Mouse (Mus musculus): ENCODE data around the gene Vgll4. TPM values are rescaled to one million over a fixed set of nuclear protein-coding genes. Genes with fewer than 3 reads are reported as not detected.
"Not testable (repeated sequence)": the region's sequence is repeated elsewhere in the genome, so short reads cannot be mapped to it uniquely, and the experiment has no call there.

Vgll4 gene
- total RNA-seq, 2 experiments from 2014 or later = 46.9 to 49.2 TPM

DNA sequence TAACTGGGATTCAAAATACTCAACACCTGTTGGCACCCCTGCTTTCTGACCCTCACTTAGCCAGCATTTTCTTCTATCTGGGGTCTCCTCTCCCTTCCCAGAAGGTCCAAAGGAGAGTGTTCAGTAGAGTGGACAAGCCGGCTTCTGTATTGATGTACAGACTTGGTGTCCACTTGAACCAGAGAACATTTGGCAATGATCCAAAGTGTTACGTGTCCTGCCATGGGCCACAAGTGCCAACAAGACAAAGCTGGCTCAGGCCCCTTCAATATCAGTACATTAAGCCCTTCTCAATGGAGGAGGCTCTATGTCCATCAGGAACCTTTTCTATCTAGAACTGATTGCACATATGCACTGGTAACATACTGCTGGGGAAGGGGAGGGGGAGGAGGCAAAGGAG is 73.5 kb downstream of the Vgll4 start:
- no peak for DNase-seq (ENCODE audit: low spot score in 2 of 2)

DNA sequence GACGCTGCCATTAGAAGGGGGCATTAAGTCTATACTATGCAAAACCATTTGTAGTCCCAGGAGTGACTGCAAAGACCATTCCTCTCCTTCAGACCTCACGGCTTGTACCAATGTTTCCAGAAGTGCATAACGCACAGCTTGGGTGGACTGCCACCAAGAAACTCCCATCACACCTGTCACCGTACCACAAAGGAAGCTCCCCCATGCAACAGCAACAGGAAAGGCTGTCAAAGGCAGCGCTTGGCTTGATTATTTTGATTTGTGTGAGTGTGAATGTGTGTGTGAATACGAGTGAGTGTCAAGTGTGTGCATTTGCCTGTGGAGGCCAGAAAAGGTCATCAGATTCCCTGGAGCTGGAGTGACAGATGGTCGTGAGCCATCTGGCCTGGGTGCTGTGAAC is 74.6 kb downstream of the Vgll4 start:
- DNase-seq (ENCODE audit: low spot score in 2 of 2) = no peak

DNA sequence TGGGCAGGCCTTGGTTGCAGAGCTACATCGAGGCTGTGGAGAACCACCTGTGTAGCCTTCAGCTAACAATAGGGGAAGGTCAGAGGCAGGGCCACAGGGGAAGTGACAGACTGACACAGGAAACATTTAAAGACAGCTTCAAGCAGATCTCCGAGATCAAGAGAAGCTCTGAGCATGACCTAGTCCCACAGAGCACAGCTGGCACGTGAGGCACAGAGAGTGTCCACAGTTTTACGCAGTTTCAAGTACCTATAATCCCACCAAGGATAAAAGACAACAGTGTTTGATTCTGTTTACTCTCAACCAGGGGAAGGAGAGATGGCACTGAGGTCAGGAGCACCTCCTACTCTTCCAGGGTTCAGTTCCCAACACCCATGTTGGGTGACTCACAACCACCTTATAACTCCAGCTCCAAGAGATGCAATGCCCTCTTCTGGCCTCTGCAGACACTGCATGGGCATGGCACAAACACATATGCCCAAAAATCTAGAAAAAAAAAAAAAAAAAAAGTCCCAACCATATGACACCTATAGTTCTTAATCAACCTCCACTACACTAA is 75.2 kb downstream of the Vgll4 start:
- DNase-seq (ENCODE audit: low spot score in 2 of 2) = no peak

DNA sequence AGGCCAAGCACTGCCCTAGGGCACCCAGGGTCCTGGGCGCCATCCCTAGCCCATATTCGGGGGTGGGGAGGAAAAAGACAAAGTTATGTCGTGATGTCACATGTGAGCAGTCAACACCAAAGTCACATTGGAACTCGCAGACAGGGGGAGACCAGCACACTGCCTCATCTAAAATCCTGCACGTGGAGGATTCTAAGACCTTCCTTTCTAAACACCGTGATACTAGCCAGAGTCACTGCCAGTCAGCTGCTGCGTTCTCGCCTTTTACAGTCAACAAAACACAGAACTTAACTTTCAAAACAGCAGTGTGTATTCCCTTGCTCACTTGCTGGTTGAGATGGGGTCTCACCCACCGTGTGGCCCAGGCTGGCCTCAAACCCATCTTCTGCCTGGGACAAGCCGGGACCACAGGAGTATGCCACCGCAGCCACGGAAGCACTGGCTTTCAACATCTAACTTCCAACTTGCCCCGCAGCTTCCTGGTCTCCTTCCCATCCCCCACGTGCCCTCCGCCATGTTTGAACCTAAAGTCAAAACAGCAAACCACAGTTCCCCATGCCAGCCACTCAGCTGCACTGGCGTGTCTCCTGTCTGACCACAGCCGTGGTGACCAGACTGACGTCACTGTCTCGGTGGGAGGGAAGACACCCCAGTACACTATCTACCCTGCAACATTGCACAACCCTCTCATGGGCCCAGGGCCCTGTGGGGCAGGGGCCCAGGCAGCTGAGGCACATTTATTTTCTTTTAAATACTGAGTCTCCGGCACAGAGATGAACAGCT is 76.2 kb downstream of the Vgll4 start:
- peak in 1 of 2 experiments; percentile 56 for DNase-seq (ENCODE audit: low spot score in 2 of 2)

DNA sequence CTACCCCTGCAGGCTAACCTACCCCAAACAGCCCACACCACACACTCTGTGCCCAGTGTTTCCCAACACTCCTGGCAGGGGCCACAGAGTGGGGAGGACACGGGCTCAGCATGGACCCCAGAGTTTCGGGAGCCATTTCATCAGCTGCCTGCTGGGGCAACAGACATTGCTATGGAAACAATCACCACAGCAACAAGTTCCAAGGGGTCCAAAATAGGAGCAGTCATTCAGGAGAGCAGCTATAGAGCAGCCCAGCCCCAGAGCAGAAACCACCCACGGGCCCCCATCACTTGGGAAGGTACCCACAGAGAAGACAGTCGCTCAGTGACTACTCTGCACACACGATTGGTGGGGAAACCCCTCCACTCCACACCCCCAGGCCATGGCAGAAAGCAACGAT is 77.4 kb downstream of the Vgll4 start:
- DNase-seq (ENCODE audit: low spot score in 2 of 2) = peak; percentile 78 to 89

DNA sequence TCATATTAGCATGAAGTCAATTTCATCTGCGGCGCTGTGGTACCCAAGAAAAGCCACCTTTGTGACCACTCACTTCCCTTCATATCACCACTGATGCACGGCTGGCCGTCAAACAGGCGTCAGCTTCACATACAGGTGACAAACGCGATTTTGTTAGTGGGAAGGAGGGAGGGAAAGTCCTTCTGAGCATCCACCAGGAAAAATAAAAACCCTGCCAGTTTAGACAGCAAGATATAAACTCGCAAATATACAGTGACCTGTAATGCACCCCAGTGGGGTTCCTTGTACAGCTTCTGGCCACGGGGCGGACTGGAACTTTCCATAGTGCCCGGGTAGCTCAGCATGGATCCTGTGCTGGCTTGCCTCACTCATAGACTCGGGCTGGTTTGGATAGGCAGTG is 78.0 kb downstream of the Vgll4 start:
- DNase-seq (ENCODE audit: low spot score in 2 of 2) = no peak

DNA sequence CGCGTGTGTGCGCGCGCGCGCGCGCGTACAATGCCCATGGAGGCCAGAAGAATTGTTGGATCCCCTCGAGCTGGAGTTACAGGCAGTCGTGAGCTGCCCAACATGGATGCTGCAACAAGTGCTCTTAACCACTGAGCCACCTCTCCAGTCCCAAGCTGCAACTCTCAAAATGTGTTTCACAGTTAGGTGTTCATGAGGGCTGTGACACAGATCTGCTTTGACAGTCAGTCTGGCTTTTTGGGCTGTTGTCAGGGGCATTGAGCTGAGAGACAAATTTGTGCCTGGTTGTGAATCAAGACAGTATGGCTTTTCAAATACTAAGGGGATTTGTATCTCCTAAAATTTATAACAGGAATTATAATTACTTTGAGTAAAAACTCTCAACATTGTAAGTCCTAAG is 78.5 kb downstream of the Vgll4 start:
- no peak for DNase-seq (ENCODE audit: low spot score in 2 of 2)

DNA sequence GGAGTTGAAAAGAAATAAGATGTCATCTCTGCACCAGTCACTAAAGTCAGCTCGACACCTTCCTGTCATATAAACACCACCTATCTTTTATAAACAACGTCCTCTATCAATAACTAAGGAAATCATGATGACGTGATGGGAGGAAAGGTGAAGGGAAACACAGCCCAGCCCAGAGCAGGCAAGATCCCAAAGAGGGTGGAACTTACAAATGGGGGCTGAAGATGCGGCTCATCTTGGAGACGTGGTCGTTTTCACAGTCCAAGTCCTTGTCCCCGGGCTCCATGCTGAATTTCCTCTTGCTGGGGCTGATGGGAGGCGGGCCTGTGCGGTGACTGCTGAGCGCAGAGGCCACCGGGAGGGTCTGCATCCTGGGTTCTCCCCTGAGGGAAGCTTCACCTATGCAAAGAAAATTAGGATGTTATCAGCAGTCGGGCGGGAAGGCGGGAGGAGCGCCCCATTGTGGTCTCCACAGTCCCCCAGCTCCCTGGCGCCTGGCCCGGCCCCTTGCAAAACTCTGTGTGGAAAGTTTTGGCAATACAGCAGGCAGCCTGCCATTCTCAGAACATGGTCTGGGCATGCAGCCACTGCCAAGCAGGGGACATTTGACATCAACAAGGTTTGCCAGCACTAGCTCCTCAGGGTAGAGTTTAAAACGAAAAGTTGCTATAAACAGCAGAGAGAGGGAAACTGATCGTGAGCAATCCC is 79.2 kb downstream of the Vgll4 start:
- DNase-seq (ENCODE audit: low spot score in 2 of 2) = peak; percentile 77 to 89

DNA sequence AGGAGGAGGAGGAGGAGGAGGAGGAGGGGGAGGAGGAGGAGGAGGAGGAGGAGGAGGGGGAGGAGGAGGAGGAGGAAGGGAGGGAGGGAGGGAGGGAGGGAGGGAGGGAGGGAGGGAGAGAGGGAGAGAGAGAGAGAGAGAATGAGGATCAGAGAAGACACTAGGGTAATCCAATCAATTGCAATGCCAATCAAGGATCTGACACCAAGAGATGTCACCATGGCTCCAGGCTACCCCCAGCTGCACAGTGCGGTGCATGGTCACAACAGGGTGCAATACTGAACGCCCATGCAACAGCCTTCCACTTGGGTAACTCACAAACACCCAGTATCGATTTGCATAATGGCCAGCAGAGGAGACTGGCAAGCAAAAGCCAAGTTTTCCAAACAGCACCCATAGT is 79.8 kb downstream of the Vgll4 start:
- DNase-seq (ENCODE audit: low spot score in 2 of 2) = not testable (repeated sequence)

DNA sequence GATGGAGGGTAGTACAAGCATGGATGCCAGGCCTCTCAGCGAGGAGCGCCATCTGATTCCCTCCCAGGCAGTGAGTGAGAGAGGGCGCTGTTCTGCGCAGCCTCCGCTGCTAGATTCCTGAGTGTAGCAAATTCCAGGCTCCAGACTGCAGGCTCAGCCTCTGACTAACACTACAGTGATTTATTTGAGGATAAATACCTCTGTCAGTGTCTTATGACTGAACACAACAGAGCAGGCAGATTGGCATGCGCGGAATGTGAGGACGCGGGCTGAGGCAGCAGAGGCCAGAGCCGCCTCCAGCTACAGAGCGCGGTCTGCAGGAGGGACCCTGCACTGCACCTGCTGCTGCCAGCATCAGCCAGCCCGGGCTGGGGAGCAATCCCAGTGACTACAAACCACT is 80.9 kb downstream of the Vgll4 start:
- DNase-seq (ENCODE audit: low spot score in 2 of 2) = peak; percentile 71 to 88

DNA sequence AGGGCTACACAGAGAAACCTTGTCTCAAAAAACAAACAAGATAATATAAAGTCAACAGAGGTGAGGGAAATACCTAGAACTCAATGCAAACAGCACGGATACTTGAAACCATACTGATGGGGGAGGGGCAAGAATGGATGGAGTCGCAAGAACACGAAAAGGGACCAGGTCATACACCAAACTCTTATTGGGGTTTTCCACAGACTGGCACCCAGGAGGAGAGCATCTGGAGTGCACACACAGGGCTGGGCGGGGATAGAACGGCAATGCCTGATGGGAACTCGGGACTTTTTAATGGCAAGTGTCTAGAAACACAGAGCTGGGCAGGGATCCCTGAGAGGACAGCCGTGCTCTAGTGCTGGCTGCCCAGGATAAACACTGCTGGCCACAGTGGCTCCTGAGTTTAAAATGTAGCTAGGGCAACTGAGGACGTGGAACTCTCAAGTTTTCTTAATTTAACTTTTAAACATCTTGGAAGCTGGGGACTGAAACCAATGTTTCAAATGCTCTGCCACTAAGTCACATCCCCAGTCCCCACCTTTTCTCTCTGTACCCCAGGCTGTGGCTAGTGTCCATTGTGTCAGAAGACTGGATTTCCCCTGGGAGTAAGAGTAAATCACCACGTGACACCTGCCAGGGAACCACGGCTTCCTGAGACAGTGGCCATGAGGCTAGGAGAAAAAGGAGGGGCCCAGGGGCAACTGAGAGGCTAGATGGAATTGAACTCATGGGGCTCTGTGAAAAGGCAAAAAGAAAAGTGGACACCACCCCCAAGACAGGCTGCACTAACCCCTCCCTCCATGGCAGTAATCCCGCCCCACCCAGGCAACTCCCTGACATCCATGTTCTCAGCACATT is 83.1 kb downstream of the Vgll4 start:
- no peak for DNase-seq (ENCODE audit: low spot score in 2 of 2)

DNA sequence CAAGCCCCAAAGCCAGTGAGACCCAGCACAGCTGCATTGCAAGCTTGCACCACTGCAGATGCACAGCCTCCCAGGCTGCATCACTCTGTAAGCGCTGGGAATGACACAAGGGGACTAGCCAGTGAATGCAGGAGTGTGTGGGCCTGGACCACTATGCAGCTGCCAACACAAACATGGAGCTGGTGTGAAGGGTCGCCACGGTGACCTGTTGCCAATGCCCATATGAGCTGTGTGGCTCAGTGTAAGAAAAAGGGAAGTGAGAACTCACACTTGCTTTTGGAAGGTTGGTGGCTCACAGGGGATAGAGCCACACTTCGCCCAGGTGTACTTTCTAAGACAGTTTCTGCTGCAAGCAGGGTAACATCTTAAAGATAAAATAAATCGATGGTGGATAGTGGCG is 83.8 kb downstream of the Vgll4 start:
- no peak for DNase-seq (ENCODE audit: low spot score in 2 of 2)

DNA sequence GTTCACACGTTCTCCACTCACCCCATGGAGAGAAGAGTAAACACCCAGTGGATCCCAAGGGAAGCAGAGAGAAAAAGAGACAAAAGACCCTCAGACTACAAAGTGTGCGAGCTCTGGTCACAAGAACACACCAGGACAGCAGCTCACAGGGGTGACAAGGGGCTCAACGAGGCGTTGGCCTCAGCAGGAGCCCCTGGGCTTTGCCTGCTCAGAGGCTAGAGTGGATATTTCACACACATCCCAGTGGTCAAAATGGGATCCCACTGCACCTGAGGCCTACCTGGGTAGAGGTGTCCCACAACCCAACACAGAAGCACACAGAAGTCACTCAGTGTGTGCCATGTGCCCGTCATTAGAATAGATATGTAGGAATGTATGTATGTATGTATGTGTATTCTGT is 84.7 kb downstream of the Vgll4 start:
- DNase-seq (ENCODE audit: low spot score in 2 of 2) = no peak

DNA sequence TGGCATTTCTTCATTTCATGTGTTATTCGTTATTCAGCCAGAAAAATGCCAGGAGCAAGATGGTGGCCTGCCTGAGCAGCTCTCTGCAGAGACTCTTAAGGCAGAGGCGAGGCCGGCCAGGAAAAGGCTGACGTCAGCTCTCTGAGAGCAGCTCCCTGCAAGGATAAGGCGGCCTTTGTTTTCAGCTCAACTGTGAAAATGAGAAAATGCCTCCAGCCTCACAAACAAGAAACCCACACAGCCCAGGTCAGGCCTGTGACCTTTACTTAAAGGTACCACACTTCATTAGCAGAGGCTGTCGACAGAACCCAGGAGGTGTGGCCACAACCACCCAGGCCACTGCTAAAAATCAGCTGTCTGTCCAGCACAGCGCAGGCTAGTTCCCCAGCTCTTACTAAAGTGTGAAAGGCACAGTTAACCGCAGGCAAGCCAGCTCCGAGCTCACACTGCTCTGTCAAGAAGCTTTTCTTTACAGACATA is 86.5 kb downstream of the Vgll4 start:
- DNase-seq (ENCODE audit: low spot score in 2 of 2) = peak; percentile 71 to 85

DNA sequence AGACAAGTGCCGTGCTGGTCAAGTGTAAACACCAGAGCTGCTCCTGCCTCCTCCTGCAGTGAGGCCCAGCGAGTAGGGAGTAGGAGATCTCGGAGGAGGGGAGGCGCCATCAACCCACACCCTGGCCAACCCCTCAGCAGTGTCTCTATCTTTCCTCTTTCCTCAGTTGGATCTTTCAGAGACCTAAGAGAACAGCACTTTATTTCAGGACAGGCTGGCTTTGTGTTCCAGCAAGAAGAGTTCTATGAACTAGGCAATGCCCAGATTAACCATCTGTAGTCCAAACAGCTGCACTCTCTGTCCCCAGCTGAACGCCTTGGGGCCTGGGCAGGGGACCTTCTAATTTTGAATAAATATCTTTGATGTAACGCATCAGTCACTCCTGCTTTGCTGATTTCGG is 87.1 kb downstream of the Vgll4 start:
- DNase-seq (ENCODE audit: low spot score in 2 of 2) = no peak

DNA sequence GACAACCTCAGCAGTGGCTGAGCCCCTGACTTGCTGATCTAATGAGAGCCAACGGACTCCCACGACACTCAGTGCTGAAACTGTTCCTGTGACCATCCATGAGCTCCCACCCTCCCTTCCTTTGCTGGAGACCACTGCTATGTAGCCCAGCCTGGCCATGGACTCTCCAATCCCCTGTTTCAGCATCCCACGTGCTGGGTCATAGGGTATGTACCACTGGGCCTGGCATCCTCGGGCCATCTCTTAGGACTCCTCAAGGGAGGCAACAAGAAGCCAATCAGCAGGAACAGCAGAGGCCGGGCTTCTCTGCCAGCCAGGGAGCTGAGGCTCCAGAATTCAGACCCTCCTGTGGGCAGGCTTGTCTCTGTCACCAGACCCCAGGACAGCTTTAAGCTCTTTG is 87.6 kb downstream of the Vgll4 start:
- no peak for DNase-seq (ENCODE audit: low spot score in 2 of 2)

DNA sequence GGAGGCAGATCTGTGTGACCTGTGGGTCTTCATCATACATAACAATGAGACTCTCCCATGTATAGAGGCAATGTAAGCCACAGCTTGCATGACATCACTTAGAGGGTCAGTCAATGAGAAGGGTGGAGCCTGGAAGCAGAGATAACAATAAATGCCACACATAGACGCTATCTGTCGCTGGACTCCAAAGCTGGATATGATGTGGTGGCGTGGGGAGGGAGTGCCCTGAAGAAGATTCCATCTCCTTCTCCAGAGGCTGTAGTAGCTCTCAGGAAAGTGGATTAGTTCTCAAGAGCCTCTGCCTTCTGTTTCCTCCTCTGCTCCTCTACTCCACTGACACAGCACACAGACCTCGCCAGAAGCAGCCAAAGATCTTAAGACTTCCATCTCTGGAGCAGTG is 89.0 kb downstream of the Vgll4 start:
- no peak for DNase-seq (ENCODE audit: low spot score in 2 of 2)

DNA sequence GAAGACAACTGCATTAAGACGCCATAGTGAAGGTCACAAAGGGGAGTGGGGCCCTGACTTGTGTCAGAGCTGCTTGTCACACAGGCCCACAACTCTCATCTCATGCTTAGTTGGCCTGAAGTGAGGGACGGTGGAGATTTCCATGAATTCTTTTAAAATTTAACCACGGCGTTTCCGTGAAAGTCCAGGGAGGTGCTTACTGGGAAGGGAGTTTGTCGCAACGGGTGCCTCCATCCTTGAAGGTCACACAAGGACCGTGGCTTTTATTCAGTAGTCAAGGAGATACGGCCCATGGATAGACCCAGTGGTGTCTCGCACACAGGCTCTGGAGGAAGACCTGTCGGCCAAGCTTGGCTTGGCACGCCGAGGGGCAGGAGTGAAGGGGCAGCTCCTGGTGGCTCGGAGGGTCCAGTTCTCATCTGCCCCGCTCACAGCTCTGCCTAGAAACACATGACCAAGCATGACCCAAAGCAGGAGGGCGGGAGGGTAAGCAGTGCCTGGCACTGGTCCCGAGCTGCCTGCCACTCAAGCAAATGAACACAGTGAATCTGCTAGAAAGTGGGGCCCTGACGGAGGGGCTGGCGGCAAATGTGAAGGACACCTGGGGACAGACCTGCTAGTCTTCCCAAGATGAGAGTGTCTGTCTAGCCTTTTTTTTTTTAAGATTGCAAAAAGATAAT is 90.8 kb downstream of the Vgll4 start:
- no peak for DNase-seq (ENCODE audit: low spot score in 2 of 2)

DNA sequence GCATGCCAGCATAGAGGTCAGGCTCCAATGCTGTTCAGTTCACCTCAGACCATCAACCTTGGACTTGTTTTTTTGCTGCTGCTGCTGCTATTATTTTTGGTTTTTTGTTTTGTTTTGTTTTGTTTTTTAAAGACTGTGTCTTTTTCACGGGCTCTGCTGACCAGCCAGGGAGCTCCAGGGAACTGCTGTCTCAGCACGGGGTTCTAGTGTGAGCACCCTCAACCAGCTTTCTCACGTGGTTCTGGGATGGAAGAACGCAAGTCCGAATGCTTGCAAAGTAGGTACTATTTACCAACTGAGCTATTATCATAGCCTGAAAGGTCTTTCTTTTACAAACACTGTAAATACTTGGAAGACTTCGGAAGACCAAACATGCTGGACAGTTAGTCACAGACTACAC is 93.2 kb downstream of the Vgll4 start:
- DNase-seq (ENCODE audit: low spot score in 2 of 2) = no peak

DNA sequence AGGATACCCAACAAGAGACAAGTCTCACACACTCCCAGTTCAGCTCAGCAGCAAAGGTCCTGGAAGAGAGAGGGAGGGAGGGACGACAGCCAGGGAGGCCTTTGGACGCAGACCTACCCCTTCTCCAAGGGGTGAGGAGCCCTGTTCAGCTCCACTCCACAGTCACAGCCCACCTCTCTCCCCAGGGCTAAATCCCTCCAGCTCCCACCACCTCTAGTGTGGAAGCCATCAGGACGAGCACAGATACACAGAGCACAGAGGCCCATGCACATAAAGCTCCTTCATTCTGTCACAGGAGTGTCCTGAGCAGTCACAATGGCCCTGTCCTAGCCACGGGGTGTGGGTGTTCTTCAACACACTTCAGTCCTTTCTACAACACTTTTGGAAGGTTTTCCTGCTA is 93.8 kb downstream of the Vgll4 start:
- DNase-seq (ENCODE audit: low spot score in 2 of 2) = no peak

DNA sequence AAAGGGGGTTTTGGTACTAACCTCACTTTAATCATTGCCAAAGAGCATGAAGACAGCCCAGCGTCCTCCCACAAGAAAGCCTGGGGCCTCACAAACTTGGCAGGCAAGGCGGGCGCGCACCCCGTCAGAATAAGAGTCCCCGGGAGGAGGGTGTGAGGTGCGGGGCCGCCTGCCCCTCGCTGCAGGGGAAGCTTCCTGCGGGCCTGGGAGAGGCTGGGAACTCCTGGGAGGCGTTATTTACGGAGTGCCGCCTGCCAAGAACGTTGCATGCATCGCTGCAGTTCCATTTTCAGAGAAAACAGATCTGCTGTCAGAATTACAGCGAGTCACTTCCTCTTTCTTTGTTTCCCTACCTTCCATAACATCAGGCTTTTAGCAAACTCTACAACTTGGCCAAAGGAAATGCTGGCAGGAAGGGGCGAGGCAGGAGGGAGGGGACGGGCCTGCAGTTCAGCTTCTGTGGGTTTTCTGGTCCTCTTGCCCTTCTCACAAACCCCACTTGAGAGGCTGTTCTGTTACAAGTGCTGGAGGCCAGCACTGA is 94.7 kb downstream of the Vgll4 start:
- peak; percentile 90 to 93 for DNase-seq (ENCODE audit: low spot score in 2 of 2)
